Mouse (Mus musculus): ENCODE results near the gene Lta.

GRCm38 (mm10) chr17:35201128-35201527 lies 4.0 kb downstream of the Lta start:
- TF ChIP-seq CTCF (conservative IDR thresholded peaks at IDR 0.05; ENCODE audit: low read length) (no peak), NANOG (IDR thresholded peaks at IDR 0.05; ENCODE audit: borderline replicate concordance, low read length) (no peak)

Measured in E14TG2a.4 (cell line).